Mouse (Mus musculus): ENCODE measurements around the gene Csf3.

DNA sequence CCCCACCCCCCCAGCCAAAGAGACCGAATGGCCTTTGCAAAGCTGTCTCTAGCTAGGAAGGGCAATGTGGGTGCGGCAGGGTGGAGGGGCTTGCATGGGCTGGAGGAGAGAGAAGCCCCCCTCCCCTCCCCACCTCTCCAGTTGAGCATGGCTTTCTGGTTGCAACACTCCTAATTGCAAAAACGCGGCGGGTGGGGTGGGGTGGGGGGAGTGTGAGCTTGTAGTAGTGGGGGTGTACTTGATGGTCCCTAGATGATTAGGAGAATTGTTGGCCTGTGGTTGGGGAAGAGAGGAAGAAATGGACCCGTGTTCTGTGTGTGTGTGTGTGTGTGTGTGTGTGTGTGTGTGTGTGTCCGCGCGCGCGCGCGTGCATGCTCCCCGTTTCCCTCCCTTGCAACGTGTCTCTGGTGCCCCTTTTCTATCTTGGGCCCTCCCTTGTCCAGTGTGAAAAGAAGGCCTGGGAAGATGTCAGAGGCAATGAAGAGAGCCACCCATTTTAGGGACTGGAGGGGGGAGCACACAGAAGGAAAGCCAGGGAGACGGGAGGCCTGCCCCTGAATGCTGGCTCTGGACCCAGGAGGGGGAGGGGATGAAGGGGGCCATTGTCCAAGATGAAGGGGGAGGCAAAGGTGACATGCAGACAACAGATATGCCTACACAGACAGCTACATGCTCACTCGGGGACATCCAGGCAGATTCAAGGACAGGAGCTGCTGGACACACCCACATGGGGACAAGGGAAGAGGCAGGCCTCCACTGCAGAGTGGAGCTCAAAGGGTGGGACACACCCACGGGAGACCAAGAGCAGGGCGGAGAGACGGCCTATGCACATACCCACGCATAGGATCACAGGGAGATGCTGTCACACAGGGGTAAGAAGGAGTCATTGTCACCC, 41.6 kb downstream of the Csf3 start:
- TF ChIP-seq POLR2A (IDR thresholded peaks at IDR 0.05; ENCODE audit: low read depth, low read length) (no peak; the same call in 1 of the 2 replicates), CTCF (IDR thresholded peaks at IDR 0.05; ENCODE audit: borderline replicate concordance, insufficient read depth, low read length) (no peak)

All from embryonic fibroblast, embryonic 13.5 days (primary cell).